Mouse (Mus musculus) hindbrain, embryonic 11.5 days (tissue): ENCODE results near the gene Pdzd2. TPM values are rescaled to one million over a fixed set of nuclear protein-coding genes. Genes with fewer than 3 reads are reported as not detected.

Experiments used
- ATAC-seq: fragments of 200-750 bp; cut with Nextera tagmentation; 2 replicates; pipeline ENCODE4 v1.8.0; 2017; ENCODE audit warnings: mild to moderate bottlenecking, moderate TSS enrichment, moderate library complexity; ENCODE audit not compliant: low FRiP score
- DNase-seq: peaks from one replicate; pipeline ENCODE4 v3.0.0-alpha.2; 2015; ENCODE audit warnings: low spot score
- H3K27ac ChIP-seq: fragments of 300-500 bp; sonication (generic); 2 replicates; pipeline ENCODE4 v1.5.1; 2014; ENCODE audit warnings: mild to moderate bottlenecking, low read depth, low read length
- H3K27me3 ChIP-seq: fragments of 300-500 bp; sonication (generic); 2 replicates; pipeline ENCODE4 v1.6.1; 2014; ENCODE audit warnings: mild to moderate bottlenecking, low read length, moderate library complexity, mixed read lengths; ENCODE audit not compliant: control insufficient read depth, insufficient read depth
- H3K36me3 ChIP-seq: fragments of 300-500 bp; sonication (generic); 2 replicates; pipeline ENCODE4 v1.6.1; 2014; ENCODE audit warnings: mild to moderate bottlenecking, low read length, moderate library complexity, mixed read lengths; ENCODE audit not compliant: control insufficient read depth, insufficient read depth
- H3K4me1 ChIP-seq: fragments of 300-500 bp; sonication (generic); replicated peaks from 2 replicates; pipeline ENCODE4 v1.6.1; 2014; ENCODE audit warnings: low read length, mixed read lengths; ENCODE audit not compliant: control insufficient read depth, insufficient read depth
- H3K4me2 ChIP-seq: fragments of 300-500 bp; sonication (generic); replicated peaks from 2 replicates; pipeline ENCODE4 v1.6.1; 2014; ENCODE audit warnings: mild to moderate bottlenecking, low read depth, low read length
- H3K4me3 ChIP-seq: fragments of 300-500 bp; sonication (generic); 2 replicates; pipeline ENCODE4 v1.5.1; 2014; ENCODE audit warnings: low read depth, low read length
- H3K9ac ChIP-seq: fragments of 300-500 bp; sonication (generic); 2 replicates; pipeline ENCODE4 v1.6.1; 2014; ENCODE audit warnings: low read depth, low read length
- H3K9me3 ChIP-seq: fragments of 300-500 bp; sonication (generic); 2 replicates; pipeline ENCODE4 v1.6.1; 2016; ENCODE audit warnings: low read length; ENCODE audit not compliant: control insufficient read depth
- WGBS: fragments of 180-500 bp; shearing (Covaris S2); extraction: QIAGEN DNeasy Blood & Tissue Kit; methylation state at CpG from one replicate; pipeline ENCODE4 v1.1.7; 2014; 5-methylcytosine and 5-hydroxymethylcytosine counted together
- polyA plus RNA-seq: library from polyadenylated mRNA; unstranded; fragments of >200 nt; fragmentation: Nextera tagmentation; extraction: Ambion mirVana; gene quantifications from 2 replicates; pipeline ENCODE4 v1.2.1, GENCODE M21; 2014

Gene Pdzd2
- polyA plus RNA-seq, 1 experiment from 2014 or later: 5.5 TPM

DNA sequence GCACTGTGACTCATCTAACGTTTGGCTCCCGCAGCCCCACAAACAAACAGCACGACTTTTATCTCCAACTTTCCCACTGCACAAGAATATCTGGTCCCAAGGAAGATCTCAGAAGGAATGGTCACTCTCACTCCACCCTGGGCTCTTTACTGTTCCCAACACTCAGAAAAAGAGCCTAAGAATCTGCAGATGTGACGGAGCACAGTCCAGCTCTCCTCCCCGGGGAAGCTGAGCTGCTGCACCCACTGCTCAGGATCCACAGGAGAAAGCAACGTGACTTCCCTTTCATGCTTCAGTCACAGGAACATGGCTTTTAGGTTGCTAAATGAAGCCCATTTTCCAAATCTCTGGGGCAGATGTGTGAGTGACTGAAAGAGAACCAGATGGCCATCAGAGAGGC lies 311.9 kb downstream of the Pdzd2 start:
- no peak overlapping the region for H3K9ac ChIP-seq
- no peaks in the 10 kb centered on the region for H3K27me3 ChIP-seq
- no peaks in the 10 kb centered on the region for H3K9me3 ChIP-seq
- H3K36me3 ChIP-seq: no peaks in the 10 kb centered on the region
- no peaks in the 10 kb centered on the region for H3K4me1 ChIP-seq
- WGBS: 77% methylated on average over 6 of the region's 6 CpGs
- H3K4me2 ChIP-seq: no peak overlapping the region
- H3K4me3 ChIP-seq: no peak overlapping the region
- no peak for DNase-seq
- H3K27ac ChIP-seq: no peak overlapping the region
- no peak for ATAC-seq

DNA sequence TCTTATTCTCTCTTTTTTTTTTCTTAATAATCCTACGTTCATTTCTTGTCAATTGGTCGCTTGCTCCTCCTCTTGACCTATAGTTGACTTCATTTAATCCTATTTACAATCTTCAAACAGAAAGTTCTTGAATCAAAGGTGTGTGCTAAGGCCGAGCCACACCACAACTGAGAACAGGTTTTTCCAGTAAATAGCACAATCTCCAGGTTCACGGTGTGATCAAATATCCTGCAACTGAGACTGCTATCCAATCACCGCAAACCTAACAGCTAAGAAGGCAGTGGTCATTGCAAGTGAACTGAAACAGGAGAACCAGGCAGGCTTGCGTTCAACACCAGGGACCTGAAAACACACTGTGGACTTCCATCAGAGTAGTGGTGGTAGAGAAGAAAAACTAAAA lies 313.4 kb downstream of the Pdzd2 start:
- no peak overlapping the region for H3K9ac ChIP-seq
- H3K36me3 ChIP-seq: no peaks in the 10 kb centered on the region
- no peaks in the 10 kb centered on the region for H3K4me1 ChIP-seq
- DNase-seq (no peak), ATAC-seq (no peak)
- H3K4me3 ChIP-seq: no peak overlapping the region
- no peaks in the 10 kb centered on the region for H3K9me3 ChIP-seq
- WGBS: 90% methylated on average over 6 of the region's 6 CpGs
- no peak overlapping the region for H3K27ac ChIP-seq
- no peaks in the 10 kb centered on the region for H3K27me3 ChIP-seq
- H3K4me2 ChIP-seq: no peak overlapping the region

DNA sequence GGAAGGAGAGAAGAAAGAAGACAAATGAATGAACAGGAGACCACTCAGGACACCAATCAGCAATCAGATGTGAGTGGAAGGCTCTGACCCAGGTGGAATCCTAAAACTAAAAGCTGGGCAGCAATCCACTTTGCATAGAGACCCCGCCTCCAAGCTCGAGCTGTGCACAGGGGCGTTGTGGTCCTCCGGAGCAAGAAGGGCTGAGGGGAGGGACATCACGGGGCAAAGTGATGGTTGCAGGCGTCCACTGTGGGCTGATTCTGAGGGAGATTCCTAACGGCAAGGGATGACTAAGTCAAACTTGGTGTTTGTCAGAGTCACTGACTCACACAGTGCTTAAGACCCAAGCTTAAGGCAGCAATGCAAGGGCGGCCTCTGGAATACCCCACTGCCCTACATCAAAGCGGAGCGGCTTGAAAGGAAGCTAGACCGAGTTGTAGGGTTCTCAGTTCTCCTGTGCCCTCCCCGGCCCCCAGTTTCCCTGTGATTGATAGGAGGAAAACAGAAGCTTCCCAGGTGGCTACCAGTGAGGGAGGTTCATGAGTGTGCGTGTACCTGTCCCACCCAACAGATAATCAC lies 314.6 kb downstream of the Pdzd2 start:
- Histone ChIP-seq H3K9me3 (no peaks in the 10 kb centered on the region), H3K36me3 (no peaks in the 10 kb centered on the region), H3K4me2 (0 out of 2 replicates have a peak overlapping the region, but pooled peaks have one; percentile 7), H3K9ac (no peak overlapping the region), H3K4me3 (no peak overlapping the region), H3K4me1 (no peaks in the 10 kb centered on the region), H3K27ac (no peak overlapping the region), H3K27me3 (no peaks in the 10 kb centered on the region)
- ATAC-seq (no peak), DNase-seq (no peak)
- WGBS: 43% methylated on average over 13 of the region's 13 CpGs

DNA sequence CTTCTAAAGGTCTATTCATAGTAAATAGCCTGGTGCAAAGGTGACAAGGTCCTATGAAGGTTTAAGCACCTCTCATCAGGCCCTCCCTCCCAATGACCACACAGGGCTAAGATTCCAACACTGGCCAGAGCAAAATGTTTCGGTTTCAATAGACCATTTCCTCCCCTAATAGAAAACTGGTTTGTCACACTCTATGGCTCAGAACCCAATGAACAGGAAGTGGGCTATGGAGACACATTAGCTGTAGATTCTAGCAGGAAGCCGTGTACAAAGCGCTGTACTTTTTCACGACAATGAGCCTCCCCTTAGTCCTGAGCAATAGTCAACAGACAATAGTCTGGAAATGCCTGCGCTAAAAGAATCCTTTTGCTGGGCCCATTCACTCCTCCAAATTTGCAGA lies 315.5 kb downstream of the Pdzd2 start:
- Histone ChIP-seq H3K27ac (no peak overlapping the region), H3K9ac (no peak overlapping the region), H3K27me3 (no peaks in the 10 kb centered on the region), H3K4me2 (no peak overlapping the region), H3K4me1 (no peaks in the 10 kb centered on the region), H3K36me3 (no peaks in the 10 kb centered on the region), H3K4me3 (no peak overlapping the region), H3K9me3 (no peaks in the 10 kb centered on the region)
- WGBS: 53% methylated on average over 5 of the region's 5 CpGs
- DNase-seq: no peak
- no peak for ATAC-seq

GRCm38 (mm10) chr15:12420915-12421314 lies 318.8 kb downstream of the Pdzd2 start:
- DNase-seq (no peak), ATAC-seq (no peak)
- Histone ChIP-seq H3K4me3 (no peak overlapping the region), H3K36me3 (no peaks in the 10 kb centered on the region), H3K4me2 (no peak overlapping the region), H3K9me3 (no peaks in the 10 kb centered on the region), H3K9ac (no peak overlapping the region), H3K27me3 (no peaks in the 10 kb centered on the region), H3K4me1 (no peaks in the 10 kb centered on the region), H3K27ac (no peak overlapping the region)
- WGBS: 96% methylated on average over 8 of the region's 8 CpGs

- Histone ChIP-seq H3K27ac (no peak overlapping the region), H3K27me3 (no peaks in the 10 kb centered on the region), H3K4me1 (no peaks in the 10 kb centered on the region), H3K9ac (no peak overlapping the region), H3K4me2 (no peak overlapping the region), H3K36me3 (no peaks in the 10 kb centered on the region), H3K4me3 (no peak overlapping the region), H3K9me3 (no peaks in the 10 kb centered on the region)
- WGBS: 92% methylated on average over 10 of the region's 10 CpGs
- DNase-seq: no peak
- no peak for ATAC-seq
These were observed 319.3 kb downstream of the Pdzd2 start for GRCm38 (mm10) chr15:12420376-12420775.

DNA sequence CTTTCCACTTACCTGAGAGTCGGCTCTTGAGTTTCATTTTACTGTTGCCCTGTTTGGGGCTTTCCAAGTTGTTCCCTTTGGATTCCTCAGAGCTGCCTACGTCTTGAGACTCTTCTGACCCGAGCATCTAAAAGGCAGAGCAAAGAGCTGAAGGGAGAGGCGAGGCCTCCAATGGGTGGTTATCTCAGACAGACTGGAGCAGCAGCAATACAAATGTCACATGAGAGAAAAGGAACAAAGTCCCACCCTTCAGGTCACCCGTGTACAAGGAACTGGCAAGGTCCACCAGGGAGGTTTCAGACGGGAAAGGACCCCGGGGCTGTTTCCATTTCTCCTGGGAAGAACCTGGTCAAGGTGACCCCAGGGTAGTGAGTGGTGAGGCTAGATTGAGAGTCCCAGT lies 320.3 kb downstream of the Pdzd2 start:
- H3K36me3 ChIP-seq: no peaks in the 10 kb centered on the region
- WGBS: 83% methylated on average over 7 of the region's 7 CpGs
- H3K9ac ChIP-seq: no peak overlapping the region
- no peaks in the 10 kb centered on the region for H3K4me1 ChIP-seq
- ATAC-seq (no peak), DNase-seq (no peak)
- no peaks in the 10 kb centered on the region for H3K9me3 ChIP-seq
- H3K27ac ChIP-seq: no peak overlapping the region
- no peak overlapping the region for H3K4me3 ChIP-seq
- H3K4me2 ChIP-seq: no peak overlapping the region
- H3K27me3 ChIP-seq: no peaks in the 10 kb centered on the region

- H3K4me1 ChIP-seq: no peaks in the 10 kb centered on the region
- DNase-seq (no peak), ATAC-seq (no peak)
- no peak overlapping the region for H3K9ac ChIP-seq
- H3K4me2 ChIP-seq: no peak overlapping the region
- no peaks in the 10 kb centered on the region for H3K36me3 ChIP-seq
- no peak overlapping the region for H3K4me3 ChIP-seq
- 87% methylated on average over 16 of the region's 16 CpGs for WGBS
- no peaks in the 10 kb centered on the region for H3K9me3 ChIP-seq
- H3K27me3 ChIP-seq: no peaks in the 10 kb centered on the region
- H3K27ac ChIP-seq: no peak overlapping the region
These were observed 324.1 kb downstream of the Pdzd2 start for GRCm38 (mm10) chr15:12415536-12416200.

- no peaks in the 10 kb centered on the region for H3K36me3 ChIP-seq
- no peak overlapping the region for H3K27ac ChIP-seq
- H3K4me3 ChIP-seq: no peak overlapping the region
- no peak overlapping the region for H3K4me2 ChIP-seq
- H3K9me3 ChIP-seq: no peaks in the 10 kb centered on the region
- 92% methylated on average over 6 of the region's 6 CpGs for WGBS
- H3K4me1 ChIP-seq: no peaks in the 10 kb centered on the region
- H3K27me3 ChIP-seq: no peaks in the 10 kb centered on the region
- DNase-seq: no peak
- ATAC-seq: no peak
- no peak overlapping the region for H3K9ac ChIP-seq
These were observed 325.0 kb downstream of the Pdzd2 start for GRCm38 (mm10) chr15:12414696-12415095.
